Mouse (Mus musculus) Muller cell, postnatal 12 days (primary cell): Measurements from ENCODE around the gene Sf3a3.
A peak's percentile ranks its signal among the peaks of the same experiment; 100 is the strongest.

ENCODE experiments used
- DNase-seq: peaks from one replicate; pipeline ENCODE4 v3.0.0-alpha.2; 2015; ENCODE audit errors: inconsistent ontology term

Gene Sf3a3

DNA sequence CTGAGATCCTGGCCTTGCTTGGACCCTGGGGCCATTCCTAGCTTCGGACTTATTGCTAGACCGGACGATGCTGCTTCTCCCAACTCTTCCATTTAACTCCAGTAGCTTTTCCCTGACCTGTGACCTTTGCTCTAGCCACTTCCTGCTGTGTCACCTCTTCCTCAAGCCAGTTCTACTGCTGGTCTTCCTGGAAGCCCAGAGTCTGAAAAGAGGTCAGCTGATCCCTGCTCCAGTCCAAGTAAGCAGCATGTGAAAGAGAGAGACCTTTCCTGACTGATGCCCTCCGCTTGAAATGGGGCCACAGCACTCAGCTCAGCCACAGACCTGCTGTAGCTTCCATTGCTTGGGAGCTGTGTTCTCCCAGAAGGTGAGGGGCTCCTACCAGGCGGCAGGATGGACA lies 22.9 kb downstream of the Sf3a3 start:
- no peak for DNase-seq

DNA sequence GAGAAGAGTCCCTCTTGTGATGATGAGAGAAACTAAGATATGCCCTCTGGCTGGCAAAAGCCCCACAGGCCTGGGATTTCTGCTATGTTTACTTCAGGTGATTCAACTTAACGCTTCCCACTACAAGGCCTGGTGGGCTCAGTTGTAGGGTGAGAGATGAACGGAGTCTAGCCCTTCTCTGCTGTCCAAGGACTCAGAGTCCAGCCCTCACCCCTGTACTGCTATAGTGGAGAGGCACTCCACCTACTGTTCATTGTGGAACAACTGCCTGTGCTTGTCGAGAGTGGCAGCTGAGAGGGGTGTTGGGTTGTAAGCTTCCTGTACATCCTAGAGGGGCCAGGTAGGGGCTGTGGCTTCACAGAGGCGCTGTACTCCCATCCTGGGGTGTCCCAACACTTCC lies 23.4 kb downstream of the Sf3a3 start:
- no peak for DNase-seq

DNA sequence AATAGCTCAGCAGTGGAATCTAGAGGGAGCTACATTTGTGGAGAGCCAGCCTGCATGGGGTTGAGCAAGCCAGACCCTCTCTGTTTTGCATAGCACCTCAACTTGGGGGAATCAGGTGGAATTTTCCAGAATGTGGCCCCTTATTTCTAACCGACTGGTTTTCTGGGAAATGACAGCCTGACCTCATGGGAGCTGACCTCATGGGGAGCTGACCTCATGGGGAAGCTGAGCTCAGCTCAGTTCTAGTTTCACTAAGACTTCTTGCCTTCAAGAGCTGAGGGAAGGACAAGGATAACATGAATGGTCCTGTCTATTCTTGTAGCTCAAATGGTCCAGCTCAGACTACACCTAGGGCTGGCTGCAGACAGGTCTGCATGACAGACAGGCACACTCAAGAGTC lies 24.2 kb downstream of the Sf3a3 start:
- DNase-seq, result no peak

DNA sequence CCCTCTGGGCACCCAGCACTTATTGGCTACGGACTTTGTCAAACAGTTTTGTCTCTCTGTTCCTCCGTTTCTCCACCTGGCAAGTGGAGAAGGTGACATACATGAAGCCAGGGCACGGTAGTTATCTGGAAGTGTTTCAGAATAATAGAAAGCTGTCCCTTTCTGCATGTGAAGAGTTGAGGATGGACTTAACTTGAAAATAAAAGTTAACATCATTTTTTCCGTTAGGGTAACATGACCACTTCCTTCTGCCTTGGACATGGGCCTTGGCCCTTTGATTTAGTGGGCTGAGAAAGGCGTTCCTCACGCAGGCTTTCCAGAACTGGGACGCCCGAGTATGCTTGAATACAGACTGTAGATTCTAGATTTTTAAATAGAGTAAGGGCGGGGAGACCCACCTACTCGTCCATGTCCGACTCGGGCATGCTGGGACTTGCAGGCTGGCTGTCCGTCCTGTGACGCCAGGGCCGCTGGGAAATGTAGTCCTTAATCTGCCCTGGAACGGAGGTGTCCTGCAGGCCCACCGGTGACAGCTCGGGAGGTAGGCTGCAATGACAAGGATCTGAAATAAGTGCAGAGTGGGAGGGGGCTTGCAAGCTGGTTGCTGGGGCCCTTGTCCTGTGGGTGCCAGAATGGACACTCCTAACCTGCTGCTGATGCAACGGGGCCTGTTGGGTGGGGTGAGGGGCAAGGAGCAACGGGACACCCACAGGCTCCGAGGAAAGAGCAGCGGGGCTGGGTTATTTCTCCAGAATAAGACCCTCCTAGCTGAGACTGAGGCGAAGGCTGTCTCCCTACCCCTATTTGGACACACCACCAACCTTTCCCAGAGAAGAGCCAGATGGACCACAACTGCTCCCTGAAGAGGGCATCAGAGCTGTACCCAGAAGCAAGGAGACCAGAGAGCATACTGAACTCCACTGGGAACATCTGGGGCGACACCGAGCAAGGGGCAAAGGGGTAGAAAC lies 27.1 kb downstream of the Sf3a3 start, which contains the start of gene Inpp5b:
TSS of gene Inpp5b (plus strand) at position 475 of the 968 bp plus-strand sequence.
- peak; percentile 74 for DNase-seq

DNA sequence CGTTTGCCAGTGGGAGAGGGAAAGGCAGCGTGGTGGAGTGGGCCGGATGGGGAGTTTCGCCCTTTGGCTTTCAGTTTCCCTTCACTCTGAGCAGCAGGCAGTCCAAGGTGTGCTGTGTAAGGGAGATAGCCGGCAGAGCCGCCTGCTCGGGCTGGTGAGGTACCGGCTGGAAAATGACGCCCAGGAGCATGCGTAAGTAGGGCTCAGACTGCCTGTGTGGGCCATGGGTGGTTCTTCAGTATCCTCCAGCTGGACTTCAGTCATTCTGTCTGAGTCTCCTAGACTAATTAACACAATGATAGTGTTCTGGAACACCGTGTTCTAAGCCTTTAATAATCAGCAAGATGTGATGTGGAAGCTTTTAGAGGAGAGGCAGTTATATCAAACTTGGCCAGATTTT lies 28.3 kb downstream of the Sf3a3 start:
- no peak for DNase-seq

DNA sequence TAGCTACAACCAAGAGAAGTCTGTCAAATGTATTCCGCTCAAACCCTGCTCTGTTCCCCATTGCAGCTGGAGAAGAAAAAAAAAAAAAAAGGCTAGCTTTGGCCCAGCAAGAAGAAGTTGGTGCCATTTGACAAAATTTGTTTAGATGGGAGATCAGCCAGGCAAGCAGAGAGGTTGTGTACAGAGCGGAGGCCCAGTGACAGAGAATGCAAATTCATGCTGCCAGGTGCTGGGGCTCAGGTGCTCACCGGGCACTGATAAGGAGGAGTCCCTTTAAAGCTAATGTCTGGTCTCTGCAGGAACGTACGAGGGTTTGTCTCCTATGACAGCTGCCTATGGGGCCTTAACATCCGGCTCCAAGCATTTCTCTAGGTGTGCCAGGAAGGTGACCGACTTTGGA lies 32.0 kb downstream of the Sf3a3 start:
- no peak for DNase-seq

DNA sequence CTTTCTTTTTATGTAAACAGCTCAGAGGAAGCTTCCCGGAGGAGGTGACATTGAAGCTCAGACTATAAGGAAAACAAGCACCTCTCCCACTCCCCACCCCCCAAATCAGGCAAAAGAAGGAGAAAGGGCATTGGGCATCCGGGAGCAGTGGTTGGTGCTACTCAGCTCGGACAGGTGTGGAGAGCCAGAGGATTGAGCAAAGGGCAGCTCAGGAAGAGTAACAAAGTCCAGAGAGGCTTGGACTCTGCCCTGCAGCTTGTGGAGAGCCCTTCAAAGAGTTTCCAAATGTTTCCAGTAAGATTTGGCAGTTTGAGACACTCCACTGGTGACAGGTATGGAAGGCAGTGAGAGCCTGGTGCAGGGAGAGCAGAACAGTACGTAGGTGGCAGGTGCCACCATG lies 33.3 kb downstream of the Sf3a3 start:
- no peak for DNase-seq

DNA sequence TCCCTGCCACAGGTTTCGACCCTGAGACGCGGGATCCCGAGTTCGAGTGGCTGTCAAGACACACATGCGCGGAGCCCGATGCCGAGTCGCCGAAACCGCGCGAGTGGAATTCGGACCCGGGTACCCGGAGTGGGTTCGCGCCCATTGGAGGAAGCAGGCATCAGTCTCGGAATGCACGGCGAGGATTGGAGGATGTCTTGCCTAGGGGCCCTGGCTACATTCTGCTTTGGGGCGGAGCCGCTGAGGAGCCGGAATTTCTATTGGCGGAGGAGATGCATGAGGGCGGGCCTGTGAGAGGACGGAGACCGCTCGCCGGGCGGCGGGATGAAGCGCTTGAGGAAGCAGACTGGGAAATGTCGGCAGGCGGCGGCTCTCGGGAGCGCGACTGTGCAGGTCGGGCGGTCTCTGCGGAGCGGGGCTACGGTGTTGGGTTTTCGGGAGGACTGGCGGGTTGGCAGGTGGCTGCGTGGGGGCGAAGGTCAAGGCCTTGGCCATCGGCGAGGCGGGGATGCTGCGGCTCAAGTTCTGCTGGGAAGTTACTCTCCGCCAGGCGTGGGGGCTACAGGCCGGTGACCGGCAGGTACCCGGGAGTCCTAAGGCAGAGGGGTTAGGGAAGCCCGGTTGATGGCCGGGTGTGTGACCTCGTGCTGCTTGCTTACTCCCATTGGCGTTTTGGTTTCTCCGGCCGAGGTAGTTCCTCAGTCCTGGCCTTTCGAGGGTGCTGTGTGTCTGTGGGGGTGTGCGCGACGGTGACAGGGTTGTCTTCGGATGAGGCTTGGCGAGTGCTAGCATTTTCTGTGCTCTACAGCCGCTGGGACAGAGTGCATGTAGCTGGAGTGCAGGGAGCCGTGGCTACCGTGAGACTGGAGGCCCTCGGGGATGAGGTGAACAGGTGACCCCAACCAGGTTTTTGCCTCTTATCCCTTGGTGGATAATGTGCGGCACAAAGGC lies 37.0 kb downstream of the Sf3a3 start:
- DNase-seq, result peak; percentile 96

DNA sequence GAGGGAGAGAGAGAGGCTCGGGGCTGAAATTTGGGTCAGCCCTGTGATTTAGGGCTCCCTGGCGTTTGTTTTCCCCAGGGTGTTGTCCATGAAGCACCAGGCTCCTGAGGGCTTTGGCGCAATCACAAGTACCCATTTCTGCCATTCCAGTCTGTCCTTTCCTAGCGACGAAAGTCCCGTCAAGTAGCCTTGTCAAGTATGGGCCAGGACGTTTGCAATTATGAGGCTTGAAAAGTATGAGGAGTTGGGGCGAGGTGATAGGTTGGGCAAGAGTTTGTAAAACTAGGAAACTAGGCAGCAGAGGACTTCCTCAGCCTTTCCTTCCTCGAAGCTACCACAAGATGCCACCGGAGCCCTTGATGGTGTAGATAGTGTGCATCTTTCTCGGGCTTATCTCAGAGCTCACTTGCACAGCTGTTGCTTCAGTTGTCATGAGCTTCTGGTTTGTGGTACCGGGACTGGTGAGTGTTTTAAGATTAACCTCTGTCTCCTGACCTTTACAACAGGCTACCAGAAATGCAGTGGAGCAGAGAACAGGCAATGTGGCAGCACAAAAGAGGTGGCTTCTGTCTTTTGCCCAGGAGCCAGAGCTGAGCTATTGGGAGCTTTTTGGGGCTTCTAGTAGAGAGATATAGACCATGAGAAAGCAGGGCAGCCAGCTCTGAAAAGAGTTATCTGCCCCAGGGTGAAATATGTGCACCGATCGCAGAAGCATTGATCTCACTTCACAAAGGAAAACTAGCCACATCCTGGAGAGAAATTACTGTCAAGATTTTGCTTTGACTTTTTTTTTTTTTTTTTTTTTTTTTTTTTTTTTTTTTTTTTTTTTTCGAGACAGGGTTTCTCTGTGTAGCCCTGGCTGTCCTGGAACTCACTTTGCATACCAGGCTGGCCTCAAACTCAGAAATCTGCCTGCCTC lies 38.0 kb downstream of the Sf3a3 start:
- DNase-seq, result no peak

DNA sequence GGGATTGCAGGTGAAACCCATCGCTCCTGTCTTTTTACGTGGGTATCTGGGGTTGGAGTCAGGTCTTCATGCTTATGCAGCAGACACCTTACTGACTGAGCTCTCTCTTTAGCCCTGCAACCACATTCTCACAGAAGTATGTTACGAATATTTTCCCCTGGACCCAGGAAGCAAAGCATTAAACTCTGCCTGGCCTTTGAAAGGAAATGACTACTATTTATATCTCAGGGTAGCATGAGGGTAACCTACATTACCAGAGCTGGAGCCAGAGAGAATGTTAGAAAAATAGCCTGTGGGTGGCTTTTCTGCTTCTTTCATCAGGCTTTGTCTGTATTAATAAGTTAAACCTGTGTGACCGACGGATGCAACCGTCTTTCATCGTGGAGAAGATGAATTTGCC lies 41.0 kb downstream of the Sf3a3 start:
- no peak for DNase-seq

DNA sequence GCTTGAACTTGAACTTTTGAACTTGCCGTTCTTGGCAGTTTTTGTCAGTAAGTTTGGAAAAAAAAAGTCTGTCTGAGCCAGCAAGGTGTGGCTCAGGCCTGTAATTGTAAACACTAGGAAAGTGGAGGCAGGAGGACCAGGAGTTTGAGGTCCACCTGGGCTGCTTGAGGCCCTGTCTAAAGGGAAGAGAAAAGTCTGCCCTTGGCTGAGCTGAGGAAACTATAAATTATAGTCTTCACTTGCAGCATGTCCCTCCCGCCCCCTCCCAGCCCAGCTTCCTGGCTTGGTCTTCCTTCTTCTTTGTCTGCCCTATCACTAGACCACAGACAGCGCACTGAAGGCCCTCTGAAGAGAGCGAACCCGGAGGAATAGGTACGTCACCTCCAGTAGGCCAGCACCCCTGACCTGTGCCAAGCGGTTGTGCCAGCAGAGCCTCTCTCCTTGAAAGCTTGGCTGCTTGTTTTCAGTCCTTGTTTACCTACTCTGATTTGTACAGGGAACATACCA lies 44.8 kb downstream of the Sf3a3 start:
- no peak for DNase-seq

DNA sequence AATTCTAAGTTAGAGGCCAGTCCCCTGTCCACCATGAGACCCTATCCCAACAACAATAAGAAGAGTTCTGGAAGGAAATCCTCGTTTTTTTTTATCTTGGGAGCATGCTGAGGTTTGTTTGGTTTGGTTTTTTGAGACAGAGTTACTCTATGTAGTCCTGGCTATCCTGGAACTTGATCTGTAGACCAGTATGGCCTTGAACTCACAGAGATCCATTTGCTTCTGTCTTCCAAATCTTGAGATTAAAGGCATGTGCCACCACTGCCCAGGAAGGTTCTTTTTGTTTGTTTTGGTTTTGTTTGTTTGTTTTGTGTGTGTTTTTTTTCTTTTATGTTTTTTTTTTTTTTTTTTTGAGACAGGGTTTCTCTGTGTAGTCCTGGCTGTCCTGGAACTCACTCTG lies 46.6 kb downstream of the Sf3a3 start:
- no peak for DNase-seq

DNA sequence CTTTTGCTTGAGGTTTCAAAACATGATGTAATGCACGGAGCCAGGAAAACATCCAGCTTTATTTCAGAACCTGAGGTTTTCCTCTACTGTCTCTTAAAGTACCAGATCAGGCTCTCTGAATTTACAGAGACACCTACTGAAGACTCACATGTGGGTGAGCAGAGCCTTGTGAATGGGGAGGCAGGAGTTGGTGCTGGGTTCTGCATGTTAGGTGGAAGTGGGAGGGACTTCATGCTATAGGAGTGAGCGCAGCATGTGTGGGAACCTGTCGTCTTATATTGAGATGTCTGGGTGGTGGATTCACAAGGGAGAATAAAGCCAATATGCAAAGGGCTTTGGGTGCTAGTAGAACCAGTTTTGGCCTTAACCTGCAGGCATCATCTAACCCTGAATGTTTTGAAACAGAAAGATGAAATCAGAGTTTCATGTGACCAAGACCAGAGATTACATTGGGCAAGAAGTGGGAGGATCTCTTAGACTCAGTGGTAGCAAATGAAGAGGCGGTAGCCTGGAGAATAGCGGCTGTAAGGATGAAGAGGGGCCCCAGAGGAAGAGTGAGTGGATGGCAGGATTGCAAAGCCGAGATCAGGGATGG lies 48.4 kb downstream of the Sf3a3 start:
- DNase-seq, result no peak

DNA sequence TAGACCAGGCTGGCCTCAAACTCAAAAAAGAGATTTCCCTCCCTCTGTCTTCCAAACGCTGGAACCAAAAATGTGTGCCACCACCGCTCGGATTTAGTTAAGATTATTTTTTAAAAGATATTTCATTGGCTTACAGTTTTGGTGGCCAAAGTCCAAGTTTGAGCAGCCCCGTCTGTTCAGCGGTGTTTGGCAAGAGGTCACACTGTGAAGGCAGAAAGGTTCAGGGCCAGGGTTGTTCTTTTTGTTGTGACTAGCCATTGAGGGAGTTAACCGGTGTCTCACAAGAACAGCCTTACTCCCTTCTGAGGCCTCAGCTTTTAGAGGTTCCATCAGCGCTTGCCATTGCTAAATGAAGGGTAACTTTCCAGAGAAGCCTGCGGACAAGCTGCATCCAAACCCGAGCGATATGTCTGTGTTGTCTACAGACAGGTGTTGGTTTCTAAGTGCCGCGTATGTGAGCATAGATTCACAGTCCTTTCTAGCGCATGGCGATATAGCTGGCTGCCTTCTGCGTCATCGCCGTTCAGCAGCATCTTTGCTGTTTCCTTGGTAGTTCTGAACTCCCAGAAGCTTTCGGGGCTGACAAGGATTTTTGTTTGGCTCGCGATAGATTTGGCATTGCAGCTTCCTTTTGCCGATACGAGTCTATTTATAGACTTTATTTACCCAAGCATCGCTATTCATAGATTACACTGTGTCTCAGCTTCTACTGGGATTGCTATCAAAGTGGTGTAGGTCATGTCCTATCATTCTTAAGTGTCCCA lies 51.4 kb downstream of the Sf3a3 start:
- no peak for DNase-seq

DNA sequence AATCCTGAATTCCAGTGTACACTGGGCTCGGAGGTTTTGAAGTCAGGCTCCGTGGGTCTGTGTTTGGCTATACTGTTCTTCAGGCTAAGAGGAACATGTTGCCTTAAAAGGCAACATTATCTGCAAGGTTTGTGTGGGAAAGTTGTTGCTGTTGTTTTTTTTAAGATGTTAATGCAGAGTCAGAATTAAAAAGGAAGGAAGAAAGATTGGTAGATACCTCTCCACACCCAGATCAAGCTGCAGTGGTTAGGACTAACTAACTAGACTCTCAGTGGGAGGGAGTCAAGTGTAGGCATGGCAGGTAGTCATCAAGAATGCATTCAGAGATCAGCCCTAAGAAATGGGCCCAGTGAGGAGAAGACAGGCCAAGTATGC lies 52.0 kb downstream of the Sf3a3 start:
- DNase-seq, result no peak

DNA sequence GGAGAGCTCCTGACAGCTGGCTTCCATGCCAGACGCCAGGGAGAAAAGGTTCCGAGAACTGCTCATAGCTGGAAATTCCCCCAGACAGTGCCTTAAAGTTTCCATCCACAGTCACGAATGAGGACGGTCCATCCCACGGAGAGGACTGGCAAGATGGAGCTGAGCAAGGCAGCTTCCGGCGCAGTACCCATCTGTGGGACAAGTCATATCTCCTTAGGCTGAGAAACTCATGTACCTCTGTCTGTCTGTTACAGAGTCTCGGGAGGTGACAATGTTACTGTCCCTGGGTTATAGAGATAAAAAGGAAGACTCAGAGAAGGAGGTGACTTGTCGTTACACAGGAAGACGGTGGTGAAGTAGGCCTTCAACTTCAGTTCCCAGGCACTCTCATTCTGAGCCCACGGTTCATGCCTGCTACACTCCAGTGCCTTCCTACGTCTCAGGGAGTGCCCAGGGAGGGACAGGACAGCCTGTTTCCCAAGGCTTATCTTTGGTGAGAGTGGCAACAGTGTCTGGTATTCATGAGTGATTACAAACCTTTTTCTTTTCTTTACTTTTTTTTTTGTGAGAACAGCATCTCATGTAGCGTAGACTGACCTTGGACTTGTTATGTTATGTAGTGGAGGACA lies 54.5 kb downstream of the Sf3a3 start:
- DNase-seq, result no peak

DNA sequence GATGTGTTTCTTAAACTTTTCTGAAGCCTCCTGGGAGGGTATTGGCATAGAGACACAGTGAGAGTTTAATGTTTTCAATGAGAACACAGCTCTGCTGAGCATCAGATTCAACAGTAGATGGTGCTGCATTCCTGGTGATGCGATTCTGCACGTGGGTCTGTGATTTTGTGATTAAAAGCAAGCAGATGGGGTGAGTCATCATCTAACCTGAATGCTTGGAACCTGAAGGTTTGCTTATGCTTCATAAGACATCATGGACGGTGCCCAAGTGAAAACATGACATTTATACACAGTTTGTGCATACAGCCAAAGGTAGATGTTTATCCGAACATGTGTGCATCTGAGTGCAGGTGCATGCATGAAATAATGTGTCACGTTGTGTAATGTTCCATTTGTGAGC lies 56.0 kb downstream of the Sf3a3 start:
- DNase-seq, result no peak

DNA sequence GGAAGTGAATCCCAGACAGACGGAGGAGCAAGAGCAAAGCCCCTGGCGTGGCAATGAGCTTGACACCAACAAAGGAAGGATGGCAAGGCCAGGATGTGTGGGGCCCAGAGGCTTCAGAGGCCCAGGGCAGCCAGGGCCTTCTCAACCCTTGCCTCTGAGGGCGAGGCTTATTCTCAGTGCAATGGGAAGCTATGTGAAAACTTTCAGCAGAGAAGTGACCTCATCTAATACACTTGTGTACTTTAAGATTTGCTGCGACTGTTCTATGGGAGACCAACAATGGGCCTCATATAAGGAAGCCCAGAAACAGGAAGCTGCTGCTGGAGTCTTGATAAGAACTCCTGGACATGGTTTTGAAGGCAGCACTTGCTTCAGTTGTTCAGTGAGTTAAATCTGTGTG lies 57.5 kb downstream of the Sf3a3 start:
- no peak for DNase-seq

DNA sequence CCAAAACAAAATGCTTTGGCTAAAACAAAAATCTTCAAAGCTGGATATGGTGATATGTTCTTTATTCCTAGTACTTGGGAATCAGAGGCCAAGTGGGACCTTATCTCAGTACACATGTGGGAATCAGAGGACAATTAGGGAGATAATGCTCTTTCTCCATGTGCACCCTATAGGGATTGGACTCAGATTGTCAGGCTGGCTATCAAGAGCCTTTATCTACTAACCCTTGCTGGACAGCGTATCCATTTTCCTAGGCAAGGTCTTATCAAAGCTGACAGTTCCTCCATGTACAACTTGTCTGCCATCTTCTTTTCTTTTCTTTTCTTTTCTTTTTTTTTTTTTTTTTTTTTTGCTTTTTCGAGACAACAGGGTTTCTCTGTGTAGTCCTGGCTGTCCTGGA lies 58.9 kb downstream of the Sf3a3 start:
- DNase-seq, result no peak

DNA sequence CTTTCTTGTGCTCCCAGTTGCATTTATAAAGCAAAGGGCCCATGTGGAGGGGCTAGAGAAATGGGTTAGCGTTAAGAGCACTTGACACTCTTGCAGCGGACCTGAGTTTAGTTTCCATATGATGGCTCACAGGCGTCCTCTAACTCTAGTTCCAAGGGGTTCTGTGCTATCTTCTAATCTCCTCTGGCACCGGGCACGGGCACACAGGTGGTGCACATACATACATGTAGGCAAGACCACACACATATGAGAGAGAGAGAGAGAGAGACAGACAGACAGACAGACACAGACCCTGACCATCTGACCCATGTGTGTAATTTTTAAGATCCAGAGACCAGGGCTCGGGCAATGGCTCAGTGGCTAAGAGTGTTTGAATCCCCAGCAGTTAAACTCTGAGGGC lies 59.4 kb downstream of the Sf3a3 start:
- DNase-seq, result no peak
